Mouse (Mus musculus): ENCODE results near the gene Ctr9. TPM values are rescaled to one million over a fixed set of nuclear protein-coding genes. Genes with fewer than 3 reads are reported as not detected.

The Ctr9 gene
- polyA plus RNA-seq, 1 experiment from 2014 or later = 45.3 TPM

DNA sequence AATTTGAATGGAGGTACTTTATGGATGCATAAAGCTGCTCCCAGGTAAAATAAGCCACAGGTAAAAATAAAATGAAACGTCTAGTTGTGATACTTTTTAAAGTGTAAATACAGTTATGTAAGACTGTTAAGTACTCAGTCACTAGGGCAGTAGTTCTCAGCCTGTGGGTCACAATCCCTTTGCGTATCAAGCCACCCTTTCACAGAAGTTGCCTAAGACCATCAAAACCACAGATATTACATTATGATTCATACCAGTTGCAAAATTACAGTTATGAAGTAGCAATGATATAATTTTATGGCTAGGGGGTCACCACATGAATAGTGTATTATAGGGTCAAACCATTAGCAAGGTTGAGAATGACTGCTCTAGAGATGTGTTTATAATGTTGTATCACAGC is 66.4 kb downstream of the Ctr9 start:
- no peak for DNase-seq (ENCODE audit: low spot score)

DNA sequence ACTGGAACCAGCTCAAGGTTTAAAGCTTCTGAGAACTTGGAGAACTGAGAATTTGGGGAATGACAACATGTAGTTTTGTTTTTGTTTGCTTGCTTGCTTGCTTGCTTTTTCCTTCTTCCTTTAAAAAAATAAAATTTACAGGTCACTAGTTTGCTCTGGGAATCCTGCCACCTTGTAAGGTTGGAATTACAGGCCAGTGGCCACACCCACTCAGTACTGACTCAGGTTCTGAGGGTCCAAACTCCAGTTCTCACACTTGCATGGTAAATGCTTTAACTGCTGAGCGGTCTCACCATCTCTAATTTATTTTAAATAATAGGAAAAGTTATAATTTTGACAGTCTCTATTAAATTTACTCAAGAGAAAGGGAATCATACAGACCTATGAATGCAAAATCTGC is 69.4 kb downstream of the Ctr9 start:
- no peak for DNase-seq (ENCODE audit: low spot score)

Other genes with a start within 250 kb of the Ctr9 start
- 13.1 and 13.9 TPM in 2 replicates for gene Rnf141, start 184.5 kb upstream of the Ctr9 start, polyA plus RNA-seq (2015; fragmentation: Nextera tagmentation; extraction: Ambion mirVana)
- 3.0 and 3.8 TPM in 2 replicates for gene Lyve1, start 165.7 kb upstream of the Ctr9 start, polyA plus RNA-seq (2015; fragmentation: Nextera tagmentation; extraction: Ambion mirVana)
- 0.92 and 1.1 TPM in 2 replicates for gene Mrvi1, start 46.5 kb upstream of the Ctr9 start, polyA plus RNA-seq (2015; fragmentation: Nextera tagmentation; extraction: Ambion mirVana)
- gene Eif4g2, start 54.1 kb downstream of the Ctr9 start, polyA plus RNA-seq (2015; fragmentation: Nextera tagmentation; extraction: Ambion mirVana) = 687 and 746 TPM in 2 replicates

Measured in thymus, postnatal 0 days (tissue).